In the genomic region with DNA sequence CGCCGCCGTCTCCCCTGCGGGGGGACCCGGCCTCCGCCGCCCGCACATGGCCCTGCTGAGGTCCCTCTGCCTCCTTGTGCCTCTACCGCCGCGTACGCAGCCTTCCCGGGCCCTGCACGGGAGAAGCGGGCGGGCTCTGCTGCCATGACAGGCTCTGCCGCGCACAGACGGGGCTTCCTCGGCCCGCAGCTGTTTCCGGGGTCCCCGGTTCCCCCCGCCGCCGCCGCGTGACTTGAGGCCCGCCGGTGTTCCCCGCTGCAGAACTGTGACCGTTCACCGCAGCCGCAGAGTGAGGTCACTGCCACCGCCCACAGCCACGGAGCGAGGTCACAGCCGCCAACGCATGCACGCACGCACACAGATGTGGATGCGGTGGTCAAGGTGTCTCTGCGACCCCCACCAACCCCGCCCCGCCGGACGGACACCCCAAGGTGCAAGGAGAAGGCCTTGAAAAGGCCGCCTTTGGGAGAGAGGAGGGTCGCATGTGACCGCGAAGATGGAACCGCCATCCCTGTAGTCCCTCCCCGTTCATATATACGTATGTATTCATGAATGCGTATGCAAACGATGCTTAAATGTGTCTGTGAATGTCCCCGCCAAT, we compare ENCODE assay signal across 8 mouse cellular contexts.
A peak's percentile ranks its signal among the peaks of the same experiment; 100 is the strongest.
DNase-seq lines count a peak whose midpoint lies in the region; ATAC-seq lines count a peak whose summit lies in the region.

No protein-coding gene starts in this region.

- H3K27ac ChIP-seq in intestine, embryonic 16.5 days (ENCODE audit: low read length), result 0 out of 2 replicates have a peak overlapping the region, but pooled peaks have one; percentile 0

- 4% methylated on average over 57 of the region's 57 CpGs for WGBS in intestine, embryonic 16.5 days

- ATAC-seq in granulocyte monocyte progenitor cell, adult 5-6 weeks (replicated peaks; ENCODE audit: poor library complexity, severe bottlenecking), result peak; percentile 96
- peak; percentile 97 for ATAC-seq in intestine, embryonic 16.5 days
- peak; percentile 79 for ATAC-seq in megakaryocyte, adult 5-6 weeks (ENCODE audit: poor library complexity, severe bottlenecking)

- no peaks in the 10 kb centered on the region for H3K9me3 ChIP-seq in intestine, embryonic 16.5 days (ENCODE audit: control insufficient read depth, low read length)

- no peaks in the 10 kb centered on the region for H3K27me3 ChIP-seq in intestine, embryonic 16.5 days (replicated peaks; ENCODE audit: control insufficient read depth, insufficient read depth, low read length)

- H3K9ac ChIP-seq in intestine, embryonic 16.5 days (ENCODE audit: low read depth, low read length), result peak overlapping the region; percentile 86

- peak overlapping the region; percentile 69 for H3K4me3 ChIP-seq in intestine, embryonic 16.5 days (ENCODE audit: low read length)

- peak; percentile 71 for DNase-seq in adrenal gland, postnatal 14 days
- peak; percentile 8 for DNase-seq in embryo, embryonic 11.5 days (ENCODE audit: low read depth, low spot score)
- DNase-seq in left cerebral cortex, postnatal 10 days (ENCODE audit: extremely low spot score in 1 of 2, low spot score in 2 of 2), result peak; percentile 45 to 83
- peak; percentile 56 to 69 for DNase-seq in right cerebral cortex, adult 2 months (ENCODE audit: low spot score in 2 of 2)
- DNase-seq in urinary bladder, postnatal 14 days (ENCODE audit: low spot score), result peak; percentile 49

- H3K4me2 ChIP-seq in intestine, embryonic 16.5 days (ENCODE audit: low read depth, low read length), result peak overlapping the region; percentile 66

- intact Hi-C loops in left cerebral cortex, postnatal 10 days (cut with DNase I), result loop anchor here (5.0 kb wide), 1 partner anchor 336 kb away; no protein-coding TSS in a partner anchor

- H3K4me1 ChIP-seq in intestine, embryonic 16.5 days (ENCODE audit: control insufficient read depth, insufficient read depth, low read length), result no peaks in the 10 kb centered on the region

- no peaks in the 10 kb centered on the region for H3K36me3 ChIP-seq in intestine, embryonic 16.5 days (ENCODE audit: control insufficient read depth, insufficient read depth, low read length)

Comparison
In these comparisons a context has a peak if more than half of its experiments do, and no peak if none do; other contexts are left out.
1. Peak in every context shown above with its lines: DNase-seq, ATAC-seq, H3K4me3 ChIP-seq and H3K27ac ChIP-seq.
2. DNase-seq: peak in every context shown above with its lines; median percentile 71 in adrenal gland, postnatal 14 days; 64 in left cerebral cortex, postnatal 10 days; 62 in right cerebral cortex, adult 2 months; 49 in urinary bladder, postnatal 14 days; 8 in embryo, embryonic 11.5 days.